Mouse (Mus musculus) stomach, postnatal 0 days (tissue): Measurements from ENCODE around the gene Lgi2.

ENCODE experiments used
- CTCF ChIP-seq: IDR thresholded peaks from 2 replicates; pipeline ENCODE4 v1.5.1; 2016; ENCODE audit warnings: antibody characterized with exemption, low read depth, mild to moderate bottlenecking, moderate library complexity
- EP300 ChIP-seq: optimal IDR thresholded peaks from 2 replicates; pipeline ENCODE3; 2016; ENCODE audit warnings: antibody characterized with exemption

DNA sequence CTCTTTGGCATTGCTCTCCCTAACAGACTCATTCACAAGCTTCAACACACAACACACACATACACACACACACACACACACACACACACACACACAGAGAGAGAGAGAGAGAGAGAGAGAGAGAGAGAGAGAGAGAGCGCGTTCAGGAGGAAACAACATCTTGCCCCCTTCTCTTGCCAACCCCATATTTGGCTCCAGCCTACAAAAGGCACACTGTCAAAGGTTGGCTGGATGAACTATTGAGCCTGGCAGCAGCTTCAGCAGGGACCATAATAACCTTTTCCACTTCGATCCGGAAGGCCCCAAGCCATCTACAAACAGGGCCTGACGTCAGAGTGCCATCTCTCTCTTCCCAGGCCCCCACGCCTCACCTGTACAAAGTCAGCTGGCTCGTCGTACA, 46.5 kb upstream of the Lgi2 start:
- no peak for TF ChIP-seq CTCF
- no peak for TF ChIP-seq EP300
